Mouse (Mus musculus): ENCODE data around the gene Rps27.
"Not testable (repeated sequence)": the region's sequence is repeated elsewhere in the genome, so short reads cannot be mapped to it uniquely, and the experiment has no call there.

Rps27 gene

GRCm38 (mm10) chr3:90213377-90213866 is at the start of gene Rps27, which contains the start of gene Rab13:
TSS of gene Rps27 (minus strand) at chr3:90213651.
TSS of gene Rab13 (plus strand) at chr3:90213695.
- peak; percentile 89 for DNase-seq

GRCm38 (mm10) chr3:90258521-90258920 is 45.1 kb upstream of the Rps27 start:
- peak; percentile 45 for DNase-seq

GRCm38 (mm10) chr3:90256731-90257530 is 43.5 kb upstream of the Rps27 start:
- no peak for DNase-seq

DNA sequence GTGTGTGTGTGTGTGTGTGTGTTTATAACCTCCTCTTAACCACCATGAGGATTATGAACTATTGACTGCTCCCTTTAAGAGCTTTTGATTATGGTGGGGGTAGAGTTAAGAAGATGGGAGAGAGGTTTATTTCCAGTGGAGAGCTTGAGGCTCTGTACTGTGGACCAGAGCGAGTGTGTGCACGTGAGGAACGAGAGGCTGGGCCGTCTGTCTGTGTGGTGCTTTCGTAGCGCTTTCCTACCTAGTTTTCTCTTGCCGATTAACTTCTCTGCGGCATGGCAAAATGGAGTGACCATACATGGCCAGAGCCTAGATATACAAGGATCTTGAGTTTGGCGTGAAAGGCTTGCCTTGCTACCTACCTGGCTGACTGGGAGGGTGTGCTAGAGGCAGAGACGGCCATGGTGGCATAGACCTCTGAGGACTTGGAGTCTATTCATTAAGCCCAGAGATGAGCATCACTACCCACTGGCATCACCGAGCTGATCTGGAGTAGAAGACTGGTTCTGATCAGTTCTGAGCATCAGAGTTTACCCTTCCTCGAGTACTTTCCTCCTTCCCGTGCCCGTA is 42.4 kb upstream of the Rps27 start:
- no peak for DNase-seq

DNA sequence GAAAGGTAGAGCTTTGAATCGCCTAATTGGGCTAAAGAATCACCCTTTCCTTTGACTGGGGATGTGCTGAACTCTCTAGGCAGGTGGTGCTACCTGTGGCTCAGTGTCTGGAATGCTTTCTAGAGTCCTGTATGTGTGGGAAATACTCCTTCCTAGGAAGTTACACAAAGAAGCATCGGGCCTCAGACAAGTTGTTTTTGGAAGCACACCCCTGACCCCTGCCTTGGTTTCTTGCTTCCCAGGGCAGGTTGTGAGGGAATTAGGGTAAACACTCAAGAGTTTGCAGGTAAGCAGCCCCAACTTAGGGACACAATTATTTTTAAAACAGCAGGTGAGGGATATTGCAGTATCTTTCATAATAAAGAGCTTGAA is 41.7 kb upstream of the Rps27 start:
- DNase-seq: no peak

DNA sequence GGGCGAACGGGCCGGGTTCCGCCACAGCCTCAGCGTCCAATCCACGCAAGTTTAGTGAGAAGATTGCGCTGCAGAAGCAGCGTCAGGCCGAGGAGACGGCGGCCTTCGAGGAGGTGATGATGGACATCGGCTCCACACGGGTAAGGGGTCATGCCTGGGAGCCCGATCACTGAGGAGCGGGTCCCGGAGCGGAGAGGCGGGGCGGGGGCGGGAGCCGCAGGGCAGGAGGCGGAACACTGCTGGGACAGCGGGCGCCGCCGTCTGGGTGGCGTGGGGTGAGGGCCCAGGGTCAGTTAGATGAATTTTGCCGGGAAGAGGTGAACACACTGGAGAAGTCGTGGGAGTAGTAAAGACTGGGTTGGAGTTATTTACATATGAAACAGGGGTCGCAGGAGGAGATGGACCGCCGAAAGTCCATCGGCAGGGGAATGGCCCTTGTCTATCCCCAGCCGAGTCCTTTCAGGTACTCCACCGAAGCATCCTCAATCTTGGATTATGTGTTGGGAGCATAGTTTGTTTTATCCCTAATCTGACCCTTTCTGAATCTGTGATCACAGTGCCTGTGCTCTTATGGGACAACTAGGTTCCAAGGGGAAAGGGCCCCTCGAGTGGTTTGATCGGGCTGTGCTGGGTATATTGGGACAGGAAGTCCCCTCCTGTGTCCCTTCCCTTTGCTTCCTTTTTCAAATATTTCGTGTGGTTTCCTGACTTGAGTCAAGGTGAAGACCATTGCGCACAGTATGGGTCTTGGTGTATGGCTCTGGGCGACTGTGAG is 41.2 kb upstream of the Rps27 start:
- peak; percentile 65 for DNase-seq

DNA sequence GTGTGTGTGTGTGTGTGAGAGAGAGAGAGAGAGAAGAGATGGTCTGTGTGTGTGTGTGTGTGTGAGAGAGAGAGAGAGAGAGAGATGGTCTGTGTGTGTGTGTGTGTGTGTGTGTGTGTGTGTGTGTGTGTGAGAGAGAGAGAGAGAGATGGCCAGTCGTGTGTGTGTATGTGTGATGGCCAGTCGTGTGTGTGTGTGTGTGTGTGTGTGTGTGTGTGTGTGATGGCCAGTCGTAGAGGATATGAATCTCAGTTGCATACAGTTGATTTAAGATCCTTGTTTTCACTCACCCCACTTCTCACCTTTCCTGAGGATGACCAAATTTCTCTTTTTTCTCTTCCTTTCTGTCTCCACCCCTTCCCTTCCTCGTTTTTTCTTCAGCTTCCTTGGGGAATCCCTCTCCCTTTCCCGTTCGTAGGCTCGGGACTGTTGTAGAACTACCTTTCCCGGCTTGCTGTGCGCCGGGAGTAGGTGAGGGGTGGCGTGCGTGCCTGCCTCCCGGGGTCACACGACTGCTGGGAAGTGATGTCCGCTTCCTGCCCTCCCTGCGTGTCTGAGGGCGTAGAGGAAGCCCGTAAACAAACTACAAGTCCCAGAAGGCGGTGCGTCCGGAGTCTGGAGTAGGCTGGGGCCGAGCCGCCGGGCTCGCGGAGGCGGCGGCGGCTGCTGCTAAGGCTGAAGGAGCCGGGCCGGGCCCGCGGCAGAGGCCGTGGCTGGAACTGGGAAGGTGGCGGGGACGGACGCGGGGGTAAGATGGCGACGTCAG is 40.4 kb upstream of the Rps27 start, which contains the start of gene Crtc2:
Crtc2 (plus strand) TSS at position 511 of the 766 bp plus-strand sequence.
- DNase-seq: peak; percentile 95

- not testable (repeated sequence) for DNase-seq
Observed at GRCm38 (mm10) chr3:90253174-90253573, 39.7 kb upstream of the Rps27 start.

DNA sequence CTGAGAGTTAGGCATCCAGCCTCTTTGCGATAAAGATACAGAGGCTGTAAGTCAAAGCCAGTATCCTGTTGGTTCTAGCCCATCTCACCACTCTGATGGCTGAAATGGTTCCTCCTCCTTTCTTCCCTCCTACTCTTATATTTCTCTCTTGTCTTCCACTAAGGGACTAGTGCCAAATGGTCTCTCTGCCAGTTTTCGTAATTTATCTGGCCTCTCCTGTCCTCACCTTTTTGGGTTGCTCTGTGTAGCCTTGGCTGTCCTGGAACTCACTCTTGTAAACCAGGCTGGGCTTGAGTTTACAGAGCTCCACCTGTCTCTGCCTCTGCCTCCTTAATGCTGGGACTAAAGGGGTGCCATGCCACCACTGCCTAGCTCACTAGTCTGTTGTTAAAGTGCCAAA is 39.2 kb upstream of the Rps27 start:
- DNase-seq: not testable (repeated sequence)

DNA sequence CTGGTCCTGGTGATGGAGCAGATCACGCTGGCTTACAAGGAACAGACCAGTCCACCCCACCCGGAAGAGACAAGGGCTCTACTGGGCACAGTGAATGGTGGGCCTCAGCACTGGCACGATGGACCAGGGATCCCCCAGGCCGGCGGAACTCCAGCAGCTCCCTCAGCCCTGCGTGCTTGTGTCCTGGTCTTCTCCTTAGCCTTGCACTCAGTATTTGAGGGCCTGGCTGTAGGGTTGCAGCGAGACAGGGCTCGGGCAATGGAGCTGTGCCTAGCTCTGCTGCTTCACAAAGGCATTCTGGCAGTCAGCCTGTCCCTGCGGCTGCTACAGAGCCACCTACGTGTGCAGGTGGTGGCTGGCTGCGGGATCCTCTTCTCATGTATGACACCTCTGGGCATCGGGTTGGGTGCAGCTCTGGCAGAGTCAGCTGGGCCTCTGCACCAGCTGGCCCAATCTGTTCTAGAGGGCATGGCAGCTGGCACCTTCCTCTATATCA is 38.3 kb upstream of the Rps27 start:
- DNase-seq: not testable (repeated sequence)

- no peak for DNase-seq
Observed at GRCm38 (mm10) chr3:90250791-90251190, 37.3 kb upstream of the Rps27 start.

DNA sequence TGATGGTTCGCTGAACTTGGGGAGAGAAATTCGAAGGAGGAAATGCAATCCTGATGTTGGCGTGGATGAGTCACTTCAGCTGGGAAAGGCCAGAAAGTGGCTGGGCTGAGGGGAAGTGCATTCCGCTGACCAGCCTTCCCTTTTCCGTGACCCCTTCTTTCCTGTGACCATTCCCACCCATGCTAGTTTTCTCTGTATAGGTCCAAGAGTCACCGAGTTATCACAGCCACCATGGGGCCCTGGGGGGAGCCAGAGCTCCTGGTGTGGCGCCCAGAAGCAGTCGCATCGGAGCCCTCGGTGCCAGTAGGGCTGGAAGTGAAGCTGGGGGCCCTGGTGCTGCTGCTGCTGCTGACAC is 35.3 kb upstream of the Rps27 start:
- DNase-seq: peak; percentile 50

- DNase-seq: peak; percentile 93
Observed at GRCm38 (mm10) chr3:90247960-90248745, 34.7 kb upstream of the Rps27 start, which contains the start of gene Slc39a1. TSS of gene Slc39a1 (plus strand) at chr3:90248172.

DNA sequence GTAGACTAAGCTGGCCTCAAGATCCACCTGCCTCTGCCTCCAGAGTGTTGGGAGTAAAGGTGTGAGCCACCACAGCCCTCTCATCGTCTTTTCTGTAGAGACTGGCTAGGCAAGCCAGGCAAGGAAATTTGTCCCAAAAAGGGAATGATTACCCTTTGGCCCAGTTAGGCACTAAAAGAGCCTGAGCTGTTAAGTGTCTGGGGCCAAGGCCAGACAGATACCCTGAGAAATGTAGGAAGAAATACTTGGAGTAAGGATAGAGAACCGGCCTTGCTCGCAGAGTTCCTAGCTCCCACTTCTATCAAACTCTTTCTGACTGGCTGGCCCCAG is 34.1 kb upstream of the Rps27 start:
- DNase-seq: no peak

DNA sequence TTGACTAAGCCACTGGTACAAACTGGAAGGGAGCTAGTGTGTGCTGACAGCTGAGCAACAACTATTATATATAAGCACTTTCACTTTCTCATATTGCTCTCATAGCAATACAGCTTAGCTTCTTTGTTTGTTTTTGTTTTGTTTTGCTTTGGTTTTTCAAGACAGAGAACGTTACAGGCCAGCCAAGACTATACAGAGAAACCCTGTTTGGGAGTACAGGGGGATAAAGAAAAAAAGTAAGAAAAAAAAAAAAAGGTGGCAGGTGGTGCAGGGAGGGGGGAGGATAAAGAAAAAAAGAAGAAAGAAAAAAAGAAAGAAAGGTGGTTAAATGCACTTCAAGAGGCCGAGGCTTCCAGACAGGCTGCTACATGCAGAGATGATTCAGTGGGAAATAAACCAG is 32.0 kb upstream of the Rps27 start:
- DNase-seq: no peak

- peak; percentile 49 for DNase-seq
Observed at GRCm38 (mm10) chr3:90242984-90243775, 29.7 kb upstream of the Rps27 start, which contains the start of gene Creb3l4. TSS of gene Creb3l4 (minus strand) at chr3:90243512.

- no peak for DNase-seq
Observed at GRCm38 (mm10) chr3:90241669-90242358, 28.4 kb upstream of the Rps27 start.

GRCm38 (mm10) chr3:90241251-90241650 is 27.8 kb upstream of the Rps27 start:
- DNase-seq: no peak

- peak; percentile 90 for DNase-seq
Observed at GRCm38 (mm10) chr3:90231507-90232333, 18.3 kb upstream of the Rps27 start, which contains the start of gene Jtb. TSS of gene Jtb (plus strand) at chr3:90231597.
